Mouse (Mus musculus) liver, postnatal 0 days (tissue): Measurements from ENCODE around the gene Olfr418.
"Not testable (repeated sequence)": the region's sequence is repeated elsewhere in the genome, so short reads cannot be mapped to it uniquely, and the experiment has no call there.

Source experiments
- CTCF ChIP-seq: sonication (generic); IDR thresholded peaks from 2 replicates; pipeline ENCODE4 v1.5.1; 2016; ENCODE audit warnings: antibody characterized with exemption, low read depth
- EP300 ChIP-seq: IDR thresholded peaks from 2 replicates; pipeline ENCODE4 v1.6.1; 2016; ENCODE audit warnings: antibody characterized with exemption, low read depth, mild to moderate bottlenecking

DNA sequence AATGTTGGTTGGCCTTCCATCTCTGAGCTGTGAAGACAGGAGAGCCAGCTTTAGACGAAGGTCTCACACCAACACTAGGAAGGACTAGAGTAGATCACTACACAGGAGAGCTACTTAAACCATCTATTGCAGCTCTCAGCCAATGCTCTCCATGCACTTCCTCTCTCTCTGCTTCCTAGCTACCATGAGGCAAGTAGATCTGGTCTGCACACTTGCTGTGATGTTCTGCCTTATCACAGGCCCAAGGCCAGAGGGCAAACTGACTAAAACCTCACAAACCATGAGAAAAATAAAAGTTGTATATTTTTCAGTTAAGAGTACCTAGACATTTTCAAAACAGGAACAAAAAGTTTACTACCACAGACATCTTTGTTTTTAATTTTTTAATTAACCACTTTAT is 28.8 kb upstream of the Olfr418 start:
- not testable (repeated sequence) for TF ChIP-seq CTCF, EP300
